Mouse (Mus musculus) embryonic facial prominence, embryonic 12.5 days (tissue): Measurements from ENCODE around the gene Adgrg2. TPM values are rescaled to one million over a fixed set of nuclear protein-coding genes. Genes with fewer than 3 reads are reported as not detected.

Experiments used
- ATAC-seq: fragments of 200-750 bp; cut with Nextera tagmentation; 2 replicates; pipeline ENCODE4 v1.8.0; 2017; ENCODE audit not compliant: insufficient number of reproducible peaks, insufficient read depth, low FRiP score, low TSS enrichment
- H3K27ac ChIP-seq: fragments of 300-500 bp; sonication (generic); 2 replicates; pipeline ENCODE4 v1.5.1; 2016; ENCODE audit warnings: mild to moderate bottlenecking
- H3K27me3 ChIP-seq: fragments of 300-500 bp; sonication (generic); 2 replicates; pipeline ENCODE4 v1.6.1; 2016; ENCODE audit warnings: mild to moderate bottlenecking, moderate library complexity
- H3K36me3 ChIP-seq: fragments of 300-500 bp; sonication (generic); 2 replicates; pipeline ENCODE4 v1.6.1; 2016; ENCODE audit warnings: mild to moderate bottlenecking
- H3K4me1 ChIP-seq: fragments of 300-500 bp; sonication (generic); 2 replicates; pipeline ENCODE4 v1.6.1; 2016
- H3K4me2 ChIP-seq: fragments of 300-500 bp; sonication (generic); replicated peaks from 2 replicates; pipeline ENCODE4 v1.6.1; 2016; ENCODE audit warnings: mild to moderate bottlenecking, moderate library complexity
- H3K4me3 ChIP-seq: fragments of 300-500 bp; sonication (generic); 2 replicates; pipeline ENCODE4 v1.5.1; 2016; ENCODE audit warnings: mild to moderate bottlenecking
- H3K9ac ChIP-seq: fragments of 300-500 bp; sonication (generic); 2 replicates; pipeline ENCODE4 v1.6.1; 2016; ENCODE audit warnings: mild to moderate bottlenecking, moderate library complexity
- H3K9me3 ChIP-seq: fragments of 300-500 bp; sonication (generic); 2 replicates; pipeline ENCODE4 v1.6.1; 2016; ENCODE audit warnings: mild to moderate bottlenecking, moderate library complexity
- WGBS: fragments of 180-500 bp; shearing (Covaris S2); methylation state at CpG from one replicate; pipeline ENCODE4 v1.1.7; 2016; 5-methylcytosine and 5-hydroxymethylcytosine counted together
- polyA plus RNA-seq: library from polyadenylated mRNA; unstranded; fragments of >200 nt; fragmentation: Nextera tagmentation; extraction: Ambion mirVana; gene quantifications from 2 replicates; pipeline ENCODE4 v1.2.1, GENCODE M21; 2016

Adgrg2 gene
- polyA plus RNA-seq, result 1.9 and 2.2 TPM in 2 replicates

DNA sequence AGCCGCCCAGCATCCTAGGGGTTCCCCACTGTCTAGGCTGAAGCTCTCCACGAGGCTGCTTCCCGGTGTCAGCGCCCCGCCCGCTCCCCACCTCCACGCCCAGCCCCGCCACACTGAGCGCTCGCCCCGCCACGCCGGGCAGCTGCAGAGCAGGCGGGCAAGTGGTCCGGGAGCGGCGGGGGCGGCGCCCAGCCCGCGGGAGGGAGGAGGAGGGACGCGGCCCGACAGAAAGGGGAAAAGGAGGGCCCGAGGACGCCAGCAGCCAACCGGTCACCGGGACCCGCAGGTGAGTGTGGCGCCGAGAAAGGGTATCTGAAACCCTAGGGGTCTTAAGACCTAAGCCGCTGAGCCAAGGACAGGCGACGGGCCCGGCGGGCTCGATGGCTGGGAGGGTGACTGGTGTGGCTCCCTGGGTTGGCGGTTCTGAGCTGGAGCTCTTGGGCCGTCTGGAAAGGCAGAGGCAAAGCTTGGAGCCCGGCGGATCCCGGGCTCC is at the start of gene Adgrg2:
TSS of gene Adgrg2 (plus strand) at position 227 of the 493 bp plus-strand sequence.
- peak; percentile 56; the same call in 1 of the 2 replicates for ATAC-seq
- H3K4me3 ChIP-seq, result peak within 1 kb of the TSS; percentile 41
- H3K9me3 ChIP-seq, result no peaks in the 10 kb centered on the region
- H3K4me1 ChIP-seq, result no peaks in the 10 kb centered on the region
- H3K36me3 ChIP-seq, result no peaks in the 10 kb centered on the region
- peak within 1 kb of the TSS; percentile 70 for H3K4me2 ChIP-seq
- peak within 1 kb of the TSS; percentile 36; the same call in 1 of the 2 replicates for H3K9ac ChIP-seq
- WGBS, result 19% methylated on average over 28 of the region's 42 CpGs
- H3K27ac ChIP-seq, result no peak within 1 kb of the TSS
- H3K27me3 ChIP-seq, result peaks cover 28% of the 10 kb centered on the region

DNA sequence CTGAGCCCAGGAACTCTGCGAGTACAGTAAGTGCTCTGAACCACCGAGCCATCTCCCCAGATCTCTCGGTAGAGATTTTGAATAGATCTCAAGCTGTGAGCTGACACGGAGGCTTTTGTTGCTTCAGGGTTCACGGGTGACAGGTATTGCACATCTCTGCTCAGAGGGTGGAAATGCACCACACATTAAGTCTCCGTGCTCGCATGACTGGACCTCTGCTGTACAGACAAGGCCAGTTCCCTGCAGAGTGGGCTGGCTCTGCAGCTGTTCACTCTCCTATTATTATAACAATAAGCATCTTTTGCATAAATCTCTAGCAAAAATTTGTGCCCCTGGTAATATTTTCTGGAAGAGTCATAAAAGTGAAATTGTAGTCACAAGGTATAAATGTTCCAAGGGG is 39.5 kb upstream of the Adgrg2 start:
- no peak overlapping the region for H3K9ac ChIP-seq
- no peaks in the 10 kb centered on the region for H3K4me1 ChIP-seq
- H3K36me3 ChIP-seq, result no peaks in the 10 kb centered on the region
- no peak overlapping the region for H3K27ac ChIP-seq
- 0 out of 2 replicates have a peak, but pooled peaks cover 16% of the 10 kb centered on the region for H3K27me3 ChIP-seq
- ATAC-seq, result no peak
- H3K9me3 ChIP-seq, result no peaks in the 10 kb centered on the region
- WGBS, result 62% methylated on average over 7 of the region's 7 CpGs
- H3K4me3 ChIP-seq, result no peak overlapping the region
- no peak overlapping the region for H3K4me2 ChIP-seq

DNA sequence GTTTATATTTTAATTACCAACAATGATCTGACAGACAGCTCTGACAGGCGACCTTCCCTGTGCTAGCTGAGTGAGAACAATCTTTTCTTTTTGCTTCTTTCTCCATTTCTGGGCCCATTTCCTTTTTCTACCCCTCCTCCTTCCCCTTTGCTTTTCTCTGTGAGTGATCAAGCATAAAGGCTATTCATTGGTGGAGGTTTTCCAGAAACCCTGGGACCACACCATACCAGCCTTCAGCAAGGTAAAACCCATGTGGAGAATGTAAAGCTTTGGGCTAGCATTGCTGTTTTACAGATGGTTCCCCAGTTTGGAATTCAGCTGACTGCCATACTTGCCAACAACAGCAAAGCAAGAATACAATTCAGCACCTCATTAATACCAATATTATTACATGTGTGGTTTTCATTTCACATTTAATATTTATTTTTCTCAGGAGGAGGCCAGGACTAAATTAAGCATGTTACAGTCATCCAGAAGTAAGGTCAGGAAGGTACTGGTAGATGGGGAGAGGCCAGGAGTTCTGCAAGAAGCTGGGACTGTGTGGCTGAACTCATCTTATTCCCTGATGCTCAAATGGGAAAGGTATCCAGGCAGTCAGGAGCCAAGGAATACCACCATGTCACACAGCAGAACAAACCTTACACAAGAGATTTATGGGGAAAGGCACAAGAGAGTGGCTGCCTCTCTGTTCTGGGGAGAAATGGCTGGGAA is 38.4 kb upstream of the Adgrg2 start:
- Histone ChIP-seq H3K27me3 (0 out of 2 replicates have a peak, but pooled peaks cover 16% of the 10 kb centered on the region), H3K4me1 (no peaks in the 10 kb centered on the region), H3K27ac (no peak overlapping the region), H3K9ac (no peak overlapping the region), H3K36me3 (no peaks in the 10 kb centered on the region), H3K9me3 (no peaks in the 10 kb centered on the region), H3K4me2 (no peak overlapping the region), H3K4me3 (no peak overlapping the region)
- no peak for ATAC-seq
- 17% methylated on average over 1 of the region's 1 CpGs for WGBS

DNA sequence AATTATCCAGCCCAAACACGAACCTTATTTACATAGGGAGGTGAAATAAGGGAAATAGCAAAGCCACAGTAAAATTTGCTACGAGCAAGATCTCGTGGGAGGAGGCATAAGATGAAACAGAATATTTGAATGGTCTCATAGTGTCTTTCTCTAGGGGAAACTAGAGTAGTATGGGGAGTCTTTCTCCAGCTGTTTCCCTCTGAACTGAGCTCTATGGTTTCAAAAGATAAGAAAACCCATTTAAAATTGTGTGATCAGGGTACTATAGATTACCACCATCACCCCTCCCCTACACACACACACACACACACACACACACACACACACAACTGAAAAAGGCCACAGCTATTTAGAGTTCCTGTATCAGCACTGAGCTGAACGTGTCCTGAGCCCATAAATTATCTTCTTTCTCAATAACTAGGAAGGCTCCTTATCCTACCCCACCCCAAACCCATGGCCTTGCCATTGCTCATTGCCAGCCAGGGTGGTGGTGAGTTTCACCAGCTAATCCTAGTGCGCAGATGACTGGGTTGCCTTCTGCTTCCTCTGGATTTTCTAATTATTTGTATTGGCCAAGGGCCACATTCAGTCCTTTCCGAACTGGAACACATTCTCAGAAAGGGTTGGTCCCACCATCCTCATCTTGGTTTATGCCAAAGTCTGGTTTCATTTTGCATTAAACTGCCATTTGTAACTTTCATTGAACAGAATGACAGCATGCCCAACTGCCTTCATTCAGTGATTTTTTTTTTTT is 5.6 kb upstream of the Adgrg2 start:
- Histone ChIP-seq H3K4me3 (no peak overlapping the region), H3K4me2 (no peak overlapping the region), H3K9me3 (no peaks in the 10 kb centered on the region), H3K27me3 (peaks cover 7% of the 10 kb centered on the region; the same call in 1 of the 2 replicates), H3K36me3 (no peaks in the 10 kb centered on the region), H3K27ac (no peak overlapping the region), H3K4me1 (no peaks in the 10 kb centered on the region), H3K9ac (no peak overlapping the region)
- ATAC-seq, result no peak
- WGBS, result 78% methylated on average over 6 of the region's 6 CpGs

DNA sequence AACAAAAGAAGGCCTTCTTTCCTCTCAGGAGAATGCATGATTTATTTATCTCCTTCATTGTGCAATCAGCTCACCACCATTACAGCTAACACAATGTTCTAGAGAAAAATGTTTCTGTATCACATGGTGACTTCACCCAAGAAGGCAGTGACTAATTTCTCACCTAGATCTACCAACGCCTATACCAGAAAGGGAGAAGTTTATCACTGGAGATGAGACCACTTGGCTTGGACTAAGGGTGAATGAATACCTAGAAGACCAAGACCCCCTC is 5.1 kb upstream of the Adgrg2 start:
- Histone ChIP-seq H3K9me3 (no peaks in the 10 kb centered on the region), H3K9ac (no peak overlapping the region), H3K4me3 (no peak overlapping the region), H3K4me2 (no peak overlapping the region), H3K4me1 (no peaks in the 10 kb centered on the region), H3K27ac (no peak overlapping the region), H3K27me3 (peaks cover 11% of the 10 kb centered on the region), H3K36me3 (no peaks in the 10 kb centered on the region)
- no peak for ATAC-seq
- WGBS, result 78% methylated on average over 1 of the region's 1 CpGs

DNA sequence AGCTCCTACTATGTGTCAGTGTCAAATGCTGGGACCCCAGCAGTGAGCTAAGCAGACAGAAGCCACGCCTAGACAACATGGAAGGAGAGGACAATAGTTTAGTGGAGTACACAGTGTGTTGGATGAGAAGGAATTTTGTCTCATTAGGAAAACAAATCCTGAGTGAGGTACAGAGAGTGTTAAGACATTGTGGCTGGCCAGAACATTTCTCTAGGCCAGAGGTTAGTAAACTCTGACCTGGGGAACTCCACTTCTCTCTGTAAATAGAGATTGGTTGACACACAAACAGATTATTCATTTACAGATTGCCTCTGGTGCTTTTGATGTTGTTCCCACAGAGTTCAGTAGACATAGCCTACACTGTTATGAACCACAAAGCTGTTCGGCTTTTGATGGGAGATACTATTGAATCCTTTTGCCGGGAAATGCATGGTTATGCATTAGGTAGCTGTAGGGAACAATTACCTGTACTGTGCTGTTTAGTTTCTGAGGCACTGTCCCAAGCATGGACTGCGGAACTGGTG is 22.5 kb downstream of the Adgrg2 start:
- Histone ChIP-seq H3K27me3 (0 out of 2 replicates have a peak, but pooled peaks cover 7% of the 10 kb centered on the region), H3K27ac (no peak overlapping the region), H3K4me3 (no peak overlapping the region), H3K4me1 (no peaks in the 10 kb centered on the region), H3K36me3 (no peaks in the 10 kb centered on the region), H3K9me3 (no peaks in the 10 kb centered on the region), H3K9ac (no peak overlapping the region), H3K4me2 (no peak overlapping the region)
- no peak for ATAC-seq
- 67% methylated on average over 4 of the region's 4 CpGs for WGBS

DNA sequence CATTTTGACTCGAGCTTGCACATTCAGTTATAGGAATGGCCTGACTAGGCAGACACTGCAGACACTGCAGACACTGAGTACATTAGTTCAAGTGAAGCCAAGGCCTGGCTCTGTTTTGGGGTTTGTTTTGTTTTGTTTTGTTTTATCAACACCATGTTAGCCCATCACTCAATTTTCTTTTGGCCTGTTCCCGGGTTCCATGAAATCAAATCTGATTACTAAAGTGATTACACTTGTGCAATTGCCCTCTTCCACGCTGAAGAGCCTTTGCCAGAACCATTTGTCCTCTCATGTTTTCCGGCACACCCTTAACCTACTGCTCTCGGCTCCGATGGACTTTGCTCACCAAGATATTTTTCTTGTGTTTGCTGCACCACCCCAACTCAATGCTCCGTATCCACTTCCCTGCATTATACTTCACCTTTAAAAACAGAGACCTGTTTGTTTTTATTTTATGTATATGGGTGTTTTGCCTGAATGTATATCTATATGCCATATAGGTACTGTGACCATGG is 23.4 kb downstream of the Adgrg2 start:
- Histone ChIP-seq H3K4me3 (no peak overlapping the region), H3K9me3 (no peaks in the 10 kb centered on the region), H3K4me1 (no peaks in the 10 kb centered on the region), H3K27me3 (0 out of 2 replicates have a peak, but pooled peaks cover 7% of the 10 kb centered on the region), H3K9ac (no peak overlapping the region), H3K27ac (no peak overlapping the region), H3K36me3 (no peaks in the 10 kb centered on the region), H3K4me2 (no peak overlapping the region)
- WGBS, result 84% methylated on average over 7 of the region's 7 CpGs
- ATAC-seq, result no peak

DNA sequence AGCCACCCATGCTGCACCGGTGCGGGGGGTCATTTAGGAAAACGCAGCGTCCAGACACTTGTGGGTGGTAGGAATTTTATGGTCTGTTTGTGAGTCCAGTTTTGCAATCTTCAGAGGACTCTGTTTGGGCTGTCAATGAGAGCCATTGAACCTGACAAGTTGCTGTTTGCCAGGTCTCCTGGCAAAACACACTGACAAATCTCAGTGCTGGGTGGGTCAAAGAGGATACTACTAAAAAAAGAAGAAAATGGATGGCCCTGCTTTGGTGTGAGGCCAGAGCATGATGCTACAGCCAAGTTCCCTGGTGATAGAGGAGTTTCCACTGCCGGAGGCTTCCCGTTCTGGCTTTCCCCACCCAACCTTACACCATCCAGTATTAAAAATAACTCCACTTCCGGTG is 27.9 kb downstream of the Adgrg2 start:
- Histone ChIP-seq H3K4me2 (no peak overlapping the region), H3K27ac (no peak overlapping the region), H3K4me3 (no peak overlapping the region), H3K27me3 (no peaks in the 10 kb centered on the region), H3K36me3 (no peaks in the 10 kb centered on the region), H3K9ac (no peak overlapping the region), H3K9me3 (no peaks in the 10 kb centered on the region), H3K4me1 (no peaks in the 10 kb centered on the region)
- 83% methylated on average over 7 of the region's 7 CpGs for WGBS
- no peak for ATAC-seq

DNA sequence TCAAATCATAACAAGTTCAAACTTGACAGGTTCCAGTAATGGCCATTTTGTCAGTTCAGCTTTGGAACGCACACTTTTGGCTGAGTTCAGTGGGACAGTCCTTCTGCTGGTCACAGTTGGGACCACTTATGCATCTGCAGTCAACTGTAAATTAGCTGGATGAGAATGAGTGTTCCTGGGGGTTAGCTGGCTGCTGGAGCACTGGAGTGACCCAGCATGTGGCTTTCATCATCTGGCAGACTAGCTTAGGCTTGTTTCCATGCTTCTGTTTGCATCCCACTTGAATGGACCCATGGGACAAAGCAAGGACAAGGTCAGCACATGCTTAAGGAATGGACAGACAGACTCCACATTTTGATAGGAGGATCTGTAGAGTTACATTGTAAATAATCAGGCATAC is 33.2 kb downstream of the Adgrg2 start:
- ATAC-seq, result no peak
- H3K27me3 ChIP-seq, result peaks cover 9% of the 10 kb centered on the region

DNA sequence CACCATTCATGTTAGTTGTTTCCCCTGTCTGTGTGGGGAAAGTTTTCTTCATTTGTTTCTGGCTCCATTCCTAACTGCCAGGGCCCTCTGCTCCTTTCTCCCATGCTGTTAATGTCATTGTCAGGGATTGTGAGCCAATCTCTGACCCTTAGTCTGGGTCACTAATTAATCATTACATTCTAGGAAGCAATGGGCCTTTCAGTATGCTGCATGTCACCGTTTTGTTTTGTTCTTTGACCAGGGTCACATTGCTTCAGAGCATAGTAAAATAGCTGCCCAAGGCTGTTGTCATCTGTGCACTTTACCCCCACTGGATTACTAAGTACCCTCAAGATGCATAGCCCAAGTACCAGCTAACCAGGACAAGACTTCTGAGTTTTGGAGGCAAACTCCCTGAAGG is 36.0 kb downstream of the Adgrg2 start:
- H3K27ac ChIP-seq, result no peak overlapping the region
- H3K27me3 ChIP-seq, result peaks cover 9% of the 10 kb centered on the region
- H3K4me1 ChIP-seq, result no peaks in the 10 kb centered on the region
- H3K9me3 ChIP-seq, result no peaks in the 10 kb centered on the region
- 54% methylated on average over 1 of the region's 1 CpGs for WGBS
- no peak overlapping the region for H3K4me3 ChIP-seq
- H3K4me2 ChIP-seq, result no peak overlapping the region
- no peaks in the 10 kb centered on the region for H3K36me3 ChIP-seq
- H3K9ac ChIP-seq, result no peak overlapping the region
- ATAC-seq, result no peak

More for the DNA sequence above, 33.2 kb downstream of the Adgrg2 start:
- Histone ChIP-seq H3K4me2 (no peak overlapping the region), H3K27ac (no peak overlapping the region), H3K9ac (no peak overlapping the region), H3K9me3 (no peaks in the 10 kb centered on the region), H3K4me1 (no peaks in the 10 kb centered on the region), H3K36me3 (no peaks in the 10 kb centered on the region), H3K4me3 (no peak overlapping the region)
- WGBS, result 79% methylated on average over 1 of the region's 1 CpGs

DNA sequence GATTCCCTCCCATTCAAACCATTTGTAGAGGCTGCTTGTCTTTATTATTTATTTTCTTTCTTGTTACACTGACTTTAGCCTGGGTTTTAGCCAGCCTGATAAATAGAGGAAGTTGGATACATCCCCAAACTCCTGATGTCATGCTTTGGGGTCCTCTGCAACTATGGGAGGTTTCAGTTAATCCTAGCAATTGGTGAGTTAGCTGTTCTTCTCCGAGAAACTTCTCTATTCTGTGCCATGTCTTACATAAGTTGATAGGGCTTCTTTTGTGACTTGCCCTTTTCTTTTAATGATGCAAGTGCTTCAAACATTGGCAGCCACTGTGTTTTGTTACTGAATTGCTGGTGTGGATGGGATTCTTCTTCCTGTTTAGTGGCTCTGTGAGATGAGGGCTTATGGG is 36.4 kb downstream of the Adgrg2 start:
- no peak for ATAC-seq
- no peak overlapping the region for H3K4me3 ChIP-seq
- 92% methylated on average over 1 of the region's 1 CpGs for WGBS
- H3K4me1 ChIP-seq, result no peaks in the 10 kb centered on the region
- peaks cover 9% of the 10 kb centered on the region for H3K27me3 ChIP-seq
- no peaks in the 10 kb centered on the region for H3K36me3 ChIP-seq
- no peak overlapping the region for H3K9ac ChIP-seq
- H3K27ac ChIP-seq, result no peak overlapping the region
- H3K9me3 ChIP-seq, result no peaks in the 10 kb centered on the region
- H3K4me2 ChIP-seq, result no peak overlapping the region

DNA sequence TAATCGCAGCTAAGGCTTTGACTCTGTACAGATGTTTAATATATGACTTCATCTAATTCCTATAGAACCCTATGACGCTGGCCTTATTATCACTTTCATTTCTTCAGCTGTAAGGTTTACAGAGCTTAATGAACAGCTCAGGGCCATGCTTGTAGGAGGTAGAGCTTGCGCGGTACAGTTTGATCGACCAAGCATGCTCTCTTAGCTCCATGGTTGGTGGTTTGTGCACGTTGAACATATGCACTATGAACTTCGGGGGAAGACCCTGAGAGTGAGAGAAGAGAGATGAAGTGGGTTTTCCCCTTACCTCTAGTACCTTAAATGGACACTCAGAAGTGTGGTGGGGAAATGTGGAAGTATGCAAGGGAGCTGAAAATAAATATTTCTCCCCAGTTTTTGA is 41.7 kb downstream of the Adgrg2 start:
- Histone ChIP-seq H3K4me2 (no peak overlapping the region), H3K27me3 (peaks cover 2% of the 10 kb centered on the region; the same call in 1 of the 2 replicates), H3K9me3 (no peaks in the 10 kb centered on the region), H3K4me1 (no peaks in the 10 kb centered on the region), H3K4me3 (no peak overlapping the region), H3K36me3 (no peaks in the 10 kb centered on the region), H3K9ac (no peak overlapping the region), H3K27ac (no peak overlapping the region)
- WGBS, result 85% methylated on average over 7 of the region's 7 CpGs
- no peak for ATAC-seq
